Mouse (Mus musculus) spleen, postnatal 0 days (tissue): ENCODE results near the gene Zswim1. TPM values are rescaled to one million over a fixed set of nuclear protein-coding genes. Genes with fewer than 3 reads are reported as not detected.

Experiments used
- polyA plus RNA-seq: library from polyadenylated mRNA; unstranded; fragments of >200 nt; fragmentation: Nextera tagmentation; extraction: Ambion mirVana; gene quantifications from 2 replicates; pipeline ENCODE4 v1.2.1, GENCODE M21; 2015

Gene Zswim1
- polyA plus RNA-seq: 4.9 and 5.9 TPM in 2 replicates

GRCm38 (mm10) chr2:164822636-164823165, at the start of gene Zswim1:
Zswim1 (plus strand) TSS chr2:164822686.

GRCm38 (mm10) chr2:164779481-164780086, 42.9 kb upstream of the Zswim1 start, which contains the start of gene Tnnc2:
Tnnc2 (minus strand) TSS chr2:164779967.

GRCm38 (mm10) chr2:164785481-164786387, 36.8 kb upstream of the Zswim1 start, which contains the start of gene Snx21:
Snx21 (plus strand) TSS chr2:164785823.

GRCm38 (mm10) chr2:164804533-164805331, 17.8 kb upstream of the Zswim1 start, which contains the start of the genes Acot8 and Zswim3:
Acot8 (minus strand) TSS chr2:164804882.
Zswim3 (plus strand) TSS chr2:164805098.

GRCm38 (mm10) chr2:164828437-164828836, 6.0 kb downstream of the Zswim1 start, which contains the start of gene Spata25:
Spata25 (minus strand) TSS chr2:164828537.

GRCm38 (mm10) chr2:164832748-164833301, 10.3 kb downstream of the Zswim1 start, which contains the start of gene Ctsa:
Ctsa (plus strand) TSS chr2:164832873.

GRCm38 (mm10) chr2:164833314-164833959, 11.0 kb downstream of the Zswim1 start, which contains the start of gene Neurl2:
Neurl2 (minus strand) TSS chr2:164833456.

GRCm38 (mm10) chr2:164857101-164857821, 34.8 kb downstream of the Zswim1 start, which contains the start of gene Pltp:
Pltp (minus strand) TSS chr2:164857711.

Other genes with a start within 250 kb of the Zswim1 start
- gene Spint3, start 249.2 kb upstream of the Zswim1 start, polyA plus RNA-seq: not detected in 2 replicates
- 0.22 and 0.31 TPM in 2 replicates for gene Wfdc6a, start 237.2 kb upstream of the Zswim1 start, polyA plus RNA-seq
- not detected in 2 replicates for gene Eppin, start 229.1 kb upstream of the Zswim1 start, polyA plus RNA-seq
- gene Wfdc6b, start 209.2 kb upstream of the Zswim1 start, polyA plus RNA-seq: not detected in 2 replicates
- not detected in 2 replicates for gene Wfdc8, start 209.1 kb upstream of the Zswim1 start, polyA plus RNA-seq
- not detected in 2 replicates for gene Wfdc16, start 183.9 kb upstream of the Zswim1 start, polyA plus RNA-seq
- not detected in 2 replicates for gene Wfdc10, start 166.6 kb upstream of the Zswim1 start, polyA plus RNA-seq
- not detected in 2 replicates for gene Wfdc9, start 166.1 kb upstream of the Zswim1 start, polyA plus RNA-seq
- gene Wfdc11, start 148.6 kb upstream of the Zswim1 start, polyA plus RNA-seq: not detected in 2 replicates
- not detected in 2 replicates for gene Wfdc13, start 137.6 kb upstream of the Zswim1 start, polyA plus RNA-seq
- not detected in 2 replicates for gene Spint4, start 124.2 kb upstream of the Zswim1 start, polyA plus RNA-seq
- not detected in 2 replicates for gene Spint5, start 107.4 kb upstream of the Zswim1 start, polyA plus RNA-seq
- 1.5 and 1.9 TPM in 2 replicates for gene Wfdc3, start 76.8 kb upstream of the Zswim1 start, polyA plus RNA-seq
- gene Dnttip1, start 76.7 kb upstream of the Zswim1 start, polyA plus RNA-seq: 57.5 and 59.2 TPM in 2 replicates
- gene Ube2c, start 52.8 kb upstream of the Zswim1 start, polyA plus RNA-seq: 603 and 708 TPM in 2 replicates
- gene Tnnc2, start 42.7 kb upstream of the Zswim1 start, polyA plus RNA-seq: 0.84 and 1.7 TPM in 2 replicates
- 7.1 and 8.2 TPM in 2 replicates for gene Snx21, start 36.9 kb upstream of the Zswim1 start, polyA plus RNA-seq
- gene Acot8, start 17.8 kb upstream of the Zswim1 start, polyA plus RNA-seq: 18.3 and 21.1 TPM in 2 replicates
- 4.2 and 4.7 TPM in 2 replicates for gene Zswim3, start 17.6 kb upstream of the Zswim1 start, polyA plus RNA-seq
- gene Spata25, start 5.9 kb downstream of the Zswim1 start, polyA plus RNA-seq: not detected in 2 replicates
- gene Ctsa, start 10.2 kb downstream of the Zswim1 start, polyA plus RNA-seq: 71.3 and 90.5 TPM in 2 replicates
- 3.3 and 3.9 TPM in 2 replicates for gene Neurl2, start 10.8 kb downstream of the Zswim1 start, polyA plus RNA-seq
- 8.5 and 12.7 TPM in 2 replicates for gene Pltp, start 35.0 kb downstream of the Zswim1 start, polyA plus RNA-seq
- 62.6 and 71.6 TPM in 2 replicates for gene Pcif1, start 56.6 kb downstream of the Zswim1 start, polyA plus RNA-seq
- 4.5 and 5.3 TPM in 2 replicates for gene Zfp335, start 89.1 kb downstream of the Zswim1 start, polyA plus RNA-seq
- gene Mmp9, start 118.1 kb downstream of the Zswim1 start, polyA plus RNA-seq: 88.2 and 122 TPM in 2 replicates
- gene Slc12a5, start 138.1 kb downstream of the Zswim1 start, polyA plus RNA-seq: 0.45 and 0.57 TPM in 2 replicates
- gene Ncoa5, start 212.2 kb downstream of the Zswim1 start, polyA plus RNA-seq: 24.0 and 24.4 TPM in 2 replicates
- 3.7 and 5.8 TPM in 2 replicates for gene Cd40, start 232.9 kb downstream of the Zswim1 start, polyA plus RNA-seq